Mouse (Mus musculus) spleen, adult 2 months (tissue): ENCODE measurements around the gene Lrat. TPM values are rescaled to one million over a fixed set of nuclear protein-coding genes. Genes with fewer than 3 reads are reported as not detected.

Experiments
- DNase-seq, 2 experiments: peaks; one replicate each; pipeline versions ENCODE4 v3.0.0 to v3.0.0-alpha.2; 2012 to 2021; ENCODE audit warnings: low spot score in 2 of 2, low read depth in 1 of 2
- H3K27ac ChIP-seq: fragments of 200-500 bp; 2 replicates; pipeline ENCODE4 v1.5.1; 2012; ENCODE audit warnings: low read length, inconsistent platforms; ENCODE audit not compliant: insufficient read depth
- H3K27me3 ChIP-seq: fragments of 200-500 bp; 2 replicates; pipeline ENCODE4 v1.6.1; 2012; ENCODE audit warnings: mild to moderate bottlenecking, moderate library complexity, low read length, inconsistent platforms; ENCODE audit not compliant: control insufficient read depth, insufficient read depth
- H3K36me3 ChIP-seq: fragments of 200-500 bp; 2 replicates; pipeline ENCODE4 v1.6.1; 2012; ENCODE audit warnings: mild to moderate bottlenecking, low read length, inconsistent platforms; ENCODE audit not compliant: control insufficient read depth, insufficient read depth
- H3K4me1 ChIP-seq: fragments of 200-500 bp; 2 replicates; pipeline ENCODE4 v1.6.1; 2011; ENCODE audit warnings: inconsistent platforms; ENCODE audit not compliant: control insufficient read depth, insufficient read depth, insufficient read length
- H3K4me3 ChIP-seq: fragments of 200-500 bp; 2 replicates; pipeline ENCODE4 v1.5.1; 2011; ENCODE audit warnings: mild to moderate bottlenecking, inconsistent platforms; ENCODE audit not compliant: insufficient read depth, insufficient read length; ENCODE audit errors: extremely low read depth
- CTCF ChIP-seq: fragments of 200-500 bp; IDR thresholded peaks from 2 replicates; pipeline ENCODE4 v1.5.1; 2011; ENCODE audit warnings: mild to moderate bottlenecking, inconsistent platforms; ENCODE audit not compliant: insufficient read depth, insufficient read length, insufficient replicate concordance; ENCODE audit errors: extremely low read depth
- POLR2A ChIP-seq: fragments of 200-500 bp; IDR thresholded peaks from 2 replicates; pipeline ENCODE4 v1.6.1; 2011; ENCODE audit warnings: low read depth, low read length, inconsistent platforms
- WGBS: fragments of 180-500 bp; shearing (Covaris S2); methylation state at CpG from one replicate; pipeline ENCODE4 v1.1.7; 2018; 5-methylcytosine and 5-hydroxymethylcytosine counted together
- polyA plus RNA-seq: library from polyadenylated mRNA; depleted of rRNA; stranded (reverse); fragments of >200 nt; gene quantifications from 2 replicates; pipeline ENCODE4 v1.2.3, GENCODE M21; 2012; rRNA removed

Gene Lrat
- polyA plus RNA-seq, 1 experiment: 0.84 TPM

- no peak for DNase-seq
- Histone ChIP-seq H3K27me3 (peaks cover 6% of the 10 kb centered on the region), H3K4me3 (no peak overlapping the region), H3K27ac (no peak overlapping the region), H3K4me1 (no peaks in the 10 kb centered on the region), H3K36me3 (no peaks in the 10 kb centered on the region)
- TF ChIP-seq POLR2A (no peak), CTCF (no peak)
- 37% methylated on average over 67 of the region's 69 CpGs for WGBS
Measured at GRCm38 (mm10) chr3:82875671-82876371, 28.0 kb downstream of the Lrat start.

- Histone ChIP-seq H3K36me3 (no peaks in the 10 kb centered on the region), H3K27ac (no peak overlapping the region), H3K27me3 (no peaks in the 10 kb centered on the region), H3K4me1 (no peaks in the 10 kb centered on the region), H3K4me3 (no peak overlapping the region)
- no peak for DNase-seq
- WGBS: 40% methylated on average over 4 of the region's 4 CpGs
- TF ChIP-seq POLR2A: no peak
- no peak for TF ChIP-seq CTCF
Measured at GRCm38 (mm10) chr3:82857414-82858077, 46.2 kb downstream of the Lrat start.

Other genes with a start within 250 kb of the Lrat start
- 0.07 and 0.08 TPM in 2 replicates for gene Rbm46, start 27.5 kb downstream of the Lrat start, polyA plus RNA-seq
- gene Fgg, start 103.8 kb upstream of the Lrat start, polyA plus RNA-seq: 0.06 TPM in 2 replicates
- gene Fga, start 122.1 kb upstream of the Lrat start, polyA plus RNA-seq: 0.05 TPM in 1 of 2 replicates, not detected in the other
- gene Fgb, start 145.9 kb upstream of the Lrat start, polyA plus RNA-seq: 0.02 TPM in 1 of 2 replicates, not detected in the other
- 21.1 and 25.1 TPM in 2 replicates for gene Plrg1, start 151.5 kb upstream of the Lrat start, polyA plus RNA-seq
- gene Dchs2, start 224.0 kb upstream of the Lrat start, polyA plus RNA-seq: 0.05 and 0.08 TPM in 2 replicates